Mouse (Mus musculus) c-Kit-negative CD71-positive TER-119-positive erythroid progenitor cells, embryonic 14.5 days (primary cell): ENCODE results near the gene Ccdc106.
"Not testable (repeated sequence)": the region's sequence is repeated elsewhere in the genome, so short reads cannot be mapped to it uniquely, and the experiment has no call there.

ENCODE experiments used
- DNase-seq: peaks from one replicate; pipeline ENCODE4 v3.0.0-alpha.2; 2013; ENCODE audit warnings: low read depth, low spot score

Gene Ccdc106

DNA sequence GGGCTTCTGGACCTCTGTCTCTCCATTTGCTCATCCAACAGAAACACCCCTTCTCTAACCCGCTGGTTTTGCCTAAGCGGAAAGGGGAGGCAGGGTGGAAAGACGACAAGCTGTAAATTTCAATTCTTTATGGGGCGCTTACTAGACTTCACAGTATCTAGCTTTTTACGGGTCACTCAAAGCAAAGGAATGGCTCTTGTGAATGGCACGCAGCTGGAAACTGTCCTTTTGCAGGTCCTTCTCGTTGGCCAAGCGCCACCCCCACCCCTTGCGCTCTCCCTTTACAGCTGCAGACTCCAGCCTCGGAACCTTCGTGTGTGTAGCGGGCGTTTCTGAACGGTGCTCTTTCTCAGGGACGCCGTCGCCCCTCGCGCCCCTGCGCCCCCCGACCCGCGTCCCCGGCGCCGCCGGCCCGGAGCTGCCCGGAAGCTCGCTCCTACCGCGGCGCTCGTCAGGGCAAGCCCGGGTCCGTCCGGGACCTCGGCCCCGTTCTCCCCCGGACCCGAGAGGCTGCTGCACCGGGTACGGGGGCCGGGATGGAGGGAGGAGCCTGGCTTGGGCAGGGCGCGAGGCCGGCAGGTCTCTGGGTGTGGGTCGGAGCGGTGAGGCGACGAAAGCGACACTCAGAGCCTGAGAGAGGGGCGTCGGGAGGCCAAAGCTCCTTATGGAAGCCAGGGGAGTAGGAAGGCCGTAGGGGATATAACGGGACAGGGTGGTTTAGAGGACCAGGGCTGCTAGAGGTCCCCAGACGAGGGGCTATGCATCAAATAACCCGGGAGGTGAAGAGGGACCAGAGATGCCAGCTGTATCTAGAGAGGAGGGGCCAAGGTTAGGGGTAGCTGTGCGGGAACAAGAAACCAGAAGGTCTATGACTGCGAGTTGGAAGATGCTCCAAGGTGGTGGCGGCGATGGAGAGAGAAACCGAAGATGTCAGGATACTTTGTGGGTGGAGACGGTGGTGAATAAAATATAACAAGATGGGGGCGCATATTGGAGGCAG lies 31.1 kb downstream of the Ccdc106 start, which contains the start of gene Zfp580:
TSS of gene Zfp580 (plus strand) at position 346 of the 1,000 bp plus-strand sequence.
- DNase-seq = no peak

DNA sequence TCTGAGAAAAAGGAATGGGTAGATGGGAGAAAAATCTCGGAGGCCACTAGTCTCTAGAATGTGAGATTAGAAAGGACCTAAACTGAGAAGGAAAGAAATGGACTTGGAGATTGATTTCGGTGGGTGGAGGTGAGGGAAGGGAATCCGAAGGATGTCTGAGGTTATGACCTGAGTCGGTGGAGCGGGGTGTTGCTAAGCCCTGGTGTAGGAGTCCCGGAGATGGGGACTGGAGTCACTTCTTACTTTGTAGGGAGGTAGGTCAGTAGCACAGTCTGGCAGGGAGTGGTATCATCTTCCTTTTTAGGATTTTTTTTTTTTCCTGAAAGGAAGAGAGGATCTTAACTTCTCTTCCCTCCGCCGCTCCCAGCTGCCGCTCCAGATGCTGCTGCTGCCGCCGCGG lies 32.1 kb downstream of the Ccdc106 start:
- DNase-seq = no peak

DNA sequence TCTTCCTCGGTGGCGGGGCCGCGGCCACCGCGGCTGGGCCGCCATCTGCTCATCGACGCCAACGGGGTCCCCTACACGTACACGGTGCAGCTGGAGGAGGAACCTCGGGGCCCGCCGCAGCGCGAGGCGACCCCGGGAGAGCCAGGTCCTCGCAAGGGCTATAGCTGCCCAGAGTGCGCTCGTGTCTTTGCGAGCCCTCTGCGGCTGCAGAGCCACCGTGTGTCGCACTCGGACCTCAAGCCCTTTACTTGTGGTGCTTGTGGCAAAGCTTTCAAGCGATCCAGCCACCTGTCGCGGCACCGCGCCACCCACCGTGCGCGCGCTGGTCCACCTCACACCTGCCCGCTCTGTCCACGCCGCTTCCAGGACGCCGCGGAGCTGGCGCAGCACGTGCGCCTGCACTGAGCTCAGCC lies 32.6 kb downstream of the Ccdc106 start:
- DNase-seq = no peak

DNA sequence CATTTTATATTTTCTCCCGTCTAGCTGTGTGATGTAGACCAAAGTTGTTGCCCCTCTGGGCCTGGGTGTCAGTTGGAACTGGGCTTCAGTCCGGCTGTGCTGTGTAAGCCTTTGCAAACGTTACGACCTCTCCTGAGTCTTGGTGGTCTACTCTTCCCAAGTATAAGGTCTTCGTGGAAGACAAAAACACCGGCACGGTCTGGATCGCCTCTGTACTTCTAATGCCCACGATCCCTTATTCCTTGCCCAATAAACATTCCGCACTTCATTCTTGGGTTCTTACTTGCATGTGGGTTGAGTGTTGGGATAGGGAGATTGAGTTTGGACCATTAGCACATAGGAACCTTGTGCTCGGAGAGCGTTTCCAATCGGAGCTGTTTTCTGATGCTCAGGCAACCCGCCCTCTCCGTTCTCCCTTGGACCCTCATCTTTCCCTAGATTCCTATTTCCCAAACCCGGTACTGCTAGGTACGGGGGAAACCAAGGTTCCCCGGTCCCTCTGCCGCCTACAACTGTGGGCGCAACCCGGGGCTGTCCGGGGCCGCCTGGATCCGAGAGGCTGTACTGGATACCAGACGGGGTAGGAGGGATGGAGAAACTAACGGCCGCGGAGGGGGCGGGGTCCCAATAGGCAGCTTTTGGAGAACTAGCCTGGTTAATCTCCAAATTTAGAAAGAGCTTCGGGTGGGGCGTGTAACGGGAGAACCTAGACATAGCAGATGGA lies 33.3 kb downstream of the Ccdc106 start:
- DNase-seq = no peak

DNA sequence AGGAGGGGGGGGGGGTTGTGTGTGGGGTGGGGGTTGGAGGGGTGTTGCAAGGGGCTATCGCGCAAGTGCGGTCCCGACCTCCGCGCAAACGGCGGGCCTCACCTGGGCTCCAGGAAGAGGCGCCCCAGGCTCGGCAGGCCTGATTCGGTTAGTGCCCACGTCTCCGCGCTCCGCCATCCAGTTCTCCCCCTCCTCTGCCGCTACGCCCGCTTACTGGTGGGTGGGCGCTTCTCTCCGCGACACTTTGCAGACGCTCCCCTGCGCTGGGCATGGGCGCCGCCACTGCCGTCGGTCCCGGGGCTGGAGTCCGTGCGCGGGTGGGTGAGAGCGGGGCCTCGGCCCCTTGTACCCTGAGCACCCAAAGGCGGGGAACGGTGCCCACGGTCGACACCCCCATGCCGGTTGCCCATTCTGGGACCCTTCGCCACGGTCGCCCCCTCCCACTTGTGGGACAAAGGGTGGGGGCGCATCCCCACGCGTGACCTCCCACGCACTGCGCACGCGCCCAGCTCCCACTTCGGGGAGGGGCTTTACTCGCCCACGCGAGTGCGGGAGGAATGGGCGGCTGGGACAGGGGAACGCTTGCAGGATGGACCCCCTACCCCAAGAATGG lies 36.4 kb downstream of the Ccdc106 start:
- DNase-seq = no peak

DNA sequence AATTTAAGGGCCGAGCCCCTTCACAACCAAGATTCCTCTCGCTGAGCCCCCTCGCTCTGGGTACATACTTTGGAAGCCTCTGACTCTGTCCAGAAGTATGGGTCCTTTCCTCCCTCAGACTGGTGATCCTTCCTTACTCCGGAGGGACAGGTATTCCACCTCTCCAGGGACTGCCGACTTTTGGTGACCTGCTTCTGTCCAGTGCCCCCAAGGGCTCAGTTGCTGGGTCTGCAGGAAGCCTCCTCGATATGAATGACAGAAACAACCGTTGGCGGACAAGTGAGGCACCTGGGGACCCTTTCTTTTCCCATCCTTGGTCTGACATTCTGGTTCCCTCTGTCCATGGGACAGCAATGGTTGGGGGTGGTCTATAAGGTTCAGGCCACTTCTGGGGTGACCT lies 37.0 kb downstream of the Ccdc106 start:
- no peak for DNase-seq

DNA sequence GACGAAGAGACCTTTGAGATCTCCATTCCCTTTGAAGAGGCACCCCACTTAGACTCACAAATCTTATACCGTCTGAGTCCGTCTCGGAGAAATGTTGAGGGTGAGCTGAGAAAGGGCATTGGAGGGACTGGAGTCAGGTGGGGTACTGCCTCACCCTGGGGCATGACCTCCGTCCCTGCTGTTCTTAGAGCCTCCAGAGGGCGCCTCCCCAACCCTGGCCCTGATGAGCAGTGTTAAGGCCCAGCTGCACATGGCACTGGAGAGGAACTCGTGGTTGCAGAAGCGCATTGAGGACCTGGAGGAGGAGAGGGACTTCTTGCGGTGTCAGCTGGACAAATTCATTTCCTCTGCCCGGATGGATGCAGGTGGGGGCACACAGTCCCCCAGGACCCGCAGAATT lies 37.5 kb downstream of the Ccdc106 start:
- no peak for DNase-seq

DNA sequence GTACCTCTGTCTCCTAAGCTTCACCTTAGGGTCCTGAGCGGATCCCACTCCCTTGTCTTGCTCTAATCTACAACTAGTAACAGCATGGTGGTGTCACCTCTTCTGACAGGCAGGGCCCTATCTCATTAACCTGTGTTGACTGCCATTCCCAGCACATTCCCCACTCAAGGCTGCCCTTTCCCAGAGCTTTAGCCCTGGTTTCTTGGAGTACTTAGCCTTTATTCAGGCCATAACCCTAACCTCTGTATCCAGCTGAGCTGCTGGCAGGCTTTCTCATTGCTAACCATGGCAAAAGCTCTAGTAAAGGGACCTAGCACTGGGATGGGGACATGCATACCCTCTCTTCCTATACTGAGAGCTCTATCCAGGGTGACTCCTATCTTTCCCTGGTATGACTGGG lies 38.3 kb downstream of the Ccdc106 start:
- DNase-seq = no peak

DNA sequence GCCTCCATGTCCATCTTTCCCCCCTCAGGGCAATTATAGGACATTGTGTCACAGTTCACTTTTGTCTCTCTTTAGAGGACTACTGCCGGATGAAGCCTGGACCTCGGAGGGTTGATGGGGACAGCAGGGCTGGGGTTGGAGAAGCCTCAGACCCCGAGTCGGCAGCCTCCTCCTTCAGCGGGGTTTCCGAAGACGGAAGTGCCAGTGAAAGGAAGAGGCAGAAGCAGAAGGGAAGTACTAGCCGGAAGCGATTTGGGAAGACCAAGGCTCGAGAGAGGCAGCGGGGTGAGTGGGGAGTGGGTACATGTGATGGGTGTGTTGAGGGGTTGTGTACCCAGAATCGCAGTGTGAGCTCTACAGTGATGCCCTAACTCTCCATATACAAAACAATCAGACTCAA lies 39.1 kb downstream of the Ccdc106 start:
- DNase-seq = no peak

DNA sequence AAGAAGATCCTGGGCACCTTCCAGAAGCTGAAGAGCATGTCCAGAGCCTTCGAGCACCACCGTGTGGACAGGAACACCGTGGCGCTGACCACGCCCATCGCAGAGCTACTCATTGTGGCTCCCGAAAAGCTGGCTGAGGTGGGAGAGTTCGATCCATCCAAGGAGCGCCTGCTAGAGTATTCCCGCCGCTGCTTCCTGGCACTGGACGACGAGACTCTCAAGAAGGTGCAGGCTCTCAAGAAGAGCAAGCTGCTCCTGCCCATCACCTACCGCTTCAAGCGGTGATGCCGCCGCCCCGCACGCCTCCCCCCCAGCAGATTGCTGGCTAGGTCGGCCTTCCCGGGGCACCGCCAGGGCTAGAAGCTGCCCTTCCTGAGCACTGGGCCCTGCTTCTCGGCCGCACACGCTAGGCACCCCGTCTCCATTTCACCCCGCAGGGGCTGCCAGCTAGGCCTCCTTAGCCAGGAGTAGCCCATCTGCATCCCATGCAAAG lies 39.9 kb downstream of the Ccdc106 start:
- no peak for DNase-seq

DNA sequence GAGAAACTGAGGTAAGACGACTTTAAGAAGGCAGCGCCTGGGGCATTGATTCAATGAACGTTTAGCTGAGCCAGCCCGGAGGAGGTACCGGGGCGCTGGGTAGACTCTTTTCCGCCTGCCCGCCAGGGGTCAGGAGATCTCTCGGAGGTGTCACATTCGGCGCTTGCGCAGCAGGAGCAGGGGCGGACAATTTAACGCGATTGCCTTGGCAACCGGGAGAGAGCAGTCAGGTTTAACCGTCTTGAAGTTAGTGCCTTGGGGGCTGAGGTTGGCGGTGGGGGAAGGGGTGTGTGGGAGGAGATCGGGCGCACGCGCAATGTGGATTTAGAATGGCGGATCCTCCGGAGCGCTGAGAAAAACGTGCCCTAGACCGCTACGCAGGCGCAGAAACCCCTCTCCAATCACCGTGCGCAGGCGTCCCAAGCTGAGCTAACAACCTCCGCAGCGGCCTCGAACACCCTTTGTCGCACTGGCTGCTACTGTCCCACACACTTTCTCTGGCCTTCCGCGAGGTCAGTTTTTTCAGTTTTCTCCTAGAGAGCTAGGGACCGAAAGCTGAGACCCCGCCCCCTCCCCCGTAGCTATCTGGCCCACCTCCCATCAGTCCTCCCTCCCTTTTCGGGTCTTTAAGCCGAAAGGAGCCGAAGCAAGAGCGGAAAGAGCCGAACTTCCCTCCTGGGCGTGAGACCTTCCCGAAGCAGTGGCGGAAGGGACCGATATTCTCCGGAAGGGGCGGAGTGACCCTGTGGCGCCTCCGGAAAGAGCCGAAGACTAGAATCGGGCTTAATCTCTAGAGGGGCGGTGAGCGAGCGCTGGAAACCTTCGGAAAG lies 40.8 kb downstream of the Ccdc106 start:
- DNase-seq = peak; percentile 92

DNA sequence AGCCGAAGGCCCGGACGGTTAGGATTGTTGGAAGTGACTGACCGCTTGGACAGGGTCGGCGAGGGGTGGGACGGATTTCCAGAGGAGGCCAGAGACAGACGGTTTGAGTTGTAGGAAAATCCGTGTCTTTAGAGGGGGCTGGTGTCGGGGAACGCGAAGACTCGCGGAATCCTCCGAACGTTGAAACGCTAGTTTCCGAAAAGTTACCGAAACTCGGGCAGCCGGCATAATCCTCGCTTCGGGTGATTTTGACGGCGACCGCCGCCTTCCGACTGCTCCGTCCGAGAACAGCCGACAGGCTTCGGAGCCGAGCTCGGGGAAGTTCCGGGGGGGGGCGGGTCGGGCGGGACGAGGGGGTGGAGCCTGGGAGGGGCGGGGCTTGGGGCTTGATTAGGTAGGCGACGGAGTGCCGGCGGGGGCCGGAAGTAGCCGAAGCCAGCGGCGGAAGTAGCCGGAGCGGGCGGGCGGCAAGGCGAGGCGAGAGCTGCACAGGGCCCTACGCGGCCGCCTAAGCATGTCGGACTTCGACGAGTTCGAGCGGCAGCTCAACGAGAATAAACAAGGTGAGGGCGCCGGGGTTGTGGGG lies 41.5 kb downstream of the Ccdc106 start, which contains the start of gene U2af2:
TSS of gene U2af2 (plus strand) at position 370 of the 586 bp plus-strand sequence.
- peak; percentile 76 for DNase-seq

DNA sequence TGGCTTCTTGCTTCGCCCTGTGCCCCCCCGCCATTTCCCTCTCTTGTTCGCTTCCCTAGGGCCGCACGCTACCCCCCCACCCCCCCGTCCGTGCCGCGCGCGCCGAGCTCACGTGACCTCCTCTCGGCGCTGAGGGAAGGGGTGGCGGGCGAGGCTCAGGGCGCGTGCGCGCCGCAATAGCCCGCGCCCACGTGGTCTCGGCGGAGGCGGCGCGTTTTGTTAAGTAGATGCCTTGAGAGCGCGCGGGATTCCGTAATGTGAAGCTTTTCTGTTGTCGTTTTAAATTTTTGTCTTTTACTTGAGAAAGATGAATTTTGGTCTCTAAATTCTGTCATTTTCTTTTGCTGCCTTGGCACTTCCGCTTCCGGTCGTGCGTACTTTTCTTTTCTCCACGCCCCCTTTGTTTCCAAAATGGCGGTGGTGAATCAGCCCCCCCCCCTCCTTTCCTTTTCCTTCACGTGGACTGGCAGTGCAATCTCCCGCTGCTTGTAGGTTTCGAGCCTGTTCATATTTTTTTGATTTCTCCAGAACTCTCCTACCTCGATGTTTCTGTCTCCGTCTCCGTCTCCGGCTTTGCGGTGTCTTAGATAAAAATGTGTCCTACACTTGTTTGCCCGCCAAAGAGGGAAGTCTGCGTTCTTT lies 42.1 kb downstream of the Ccdc106 start:
- no peak for DNase-seq

DNA sequence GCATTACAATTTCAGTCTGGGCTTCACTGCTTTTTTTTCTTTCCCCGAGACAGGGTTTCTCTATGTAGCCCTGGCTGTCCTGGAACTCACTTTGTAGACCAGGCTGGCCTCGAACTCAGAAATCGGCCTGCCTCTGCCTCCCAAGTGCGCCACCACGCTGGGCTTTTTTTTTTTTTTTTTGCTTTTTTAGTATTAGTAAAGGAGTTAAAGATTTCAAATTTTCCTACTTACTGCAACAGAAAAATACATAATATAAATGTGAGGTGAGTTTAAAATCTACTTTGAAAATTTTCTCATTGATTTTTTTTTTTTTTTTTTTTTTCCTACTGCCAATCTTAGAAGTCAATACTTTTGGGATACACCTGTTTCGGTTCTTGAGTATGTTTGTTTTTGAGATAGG lies 44.5 kb downstream of the Ccdc106 start:
- DNase-seq = no peak

DNA sequence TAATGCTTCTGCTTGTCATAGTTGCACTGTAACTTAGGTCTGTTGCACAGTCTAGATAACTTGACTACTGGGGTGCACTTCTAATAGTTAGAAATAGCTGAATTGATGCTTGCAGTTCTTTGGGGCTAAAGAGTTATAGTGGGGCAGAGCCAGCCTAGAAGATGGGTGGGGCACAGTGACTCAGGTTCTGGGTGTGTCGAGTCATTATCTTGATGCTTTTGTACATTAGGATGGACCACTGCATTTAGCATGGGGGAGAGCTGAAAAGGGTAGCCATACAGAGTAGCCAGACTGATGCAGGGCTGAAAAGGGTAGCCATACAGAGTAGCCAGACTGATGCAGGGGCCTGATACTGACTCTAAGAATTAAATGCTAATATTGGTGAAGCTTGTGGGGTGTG lies 53.2 kb downstream of the Ccdc106 start:
- no peak for DNase-seq

DNA sequence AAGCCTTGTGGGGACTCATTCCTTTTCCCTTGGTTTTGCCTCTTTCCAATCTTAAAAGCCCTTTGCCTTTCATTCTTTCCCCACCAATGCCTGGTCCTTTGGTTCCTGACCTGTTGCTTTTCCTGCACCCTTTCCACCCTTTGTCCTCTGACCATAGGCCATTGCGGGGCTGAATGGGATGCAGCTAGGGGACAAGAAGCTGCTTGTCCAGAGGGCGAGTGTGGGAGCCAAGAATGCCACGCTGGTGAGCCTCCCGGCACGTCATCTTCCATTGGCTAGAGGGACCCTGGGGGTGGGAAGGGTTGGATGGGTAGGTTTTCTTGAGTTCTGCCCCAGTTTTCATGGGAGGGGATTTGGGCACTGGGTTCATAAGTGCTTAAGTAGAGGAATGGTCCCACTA lies 54.6 kb downstream of the Ccdc106 start:
- no peak for DNase-seq

DNA sequence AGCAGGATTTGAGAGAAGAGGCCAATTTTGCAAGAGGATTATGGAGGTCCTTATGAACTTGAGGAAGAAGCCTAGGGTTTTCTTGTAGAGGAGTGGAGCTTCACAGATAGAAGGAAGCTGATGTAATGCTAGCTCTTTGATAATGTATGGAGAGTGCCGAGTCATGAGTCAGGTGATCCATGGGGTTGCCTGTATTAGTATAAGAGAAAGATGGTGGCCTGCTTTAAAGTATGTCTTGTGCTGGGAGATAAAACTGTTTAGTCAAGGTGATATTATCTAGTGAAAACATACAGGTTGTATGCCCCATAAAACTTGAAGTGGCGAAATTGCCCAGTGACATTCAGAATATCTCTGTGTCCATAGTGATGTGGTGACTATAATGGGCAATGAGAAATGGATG lies 56.6 kb downstream of the Ccdc106 start:
- DNase-seq = no peak

DNA sequence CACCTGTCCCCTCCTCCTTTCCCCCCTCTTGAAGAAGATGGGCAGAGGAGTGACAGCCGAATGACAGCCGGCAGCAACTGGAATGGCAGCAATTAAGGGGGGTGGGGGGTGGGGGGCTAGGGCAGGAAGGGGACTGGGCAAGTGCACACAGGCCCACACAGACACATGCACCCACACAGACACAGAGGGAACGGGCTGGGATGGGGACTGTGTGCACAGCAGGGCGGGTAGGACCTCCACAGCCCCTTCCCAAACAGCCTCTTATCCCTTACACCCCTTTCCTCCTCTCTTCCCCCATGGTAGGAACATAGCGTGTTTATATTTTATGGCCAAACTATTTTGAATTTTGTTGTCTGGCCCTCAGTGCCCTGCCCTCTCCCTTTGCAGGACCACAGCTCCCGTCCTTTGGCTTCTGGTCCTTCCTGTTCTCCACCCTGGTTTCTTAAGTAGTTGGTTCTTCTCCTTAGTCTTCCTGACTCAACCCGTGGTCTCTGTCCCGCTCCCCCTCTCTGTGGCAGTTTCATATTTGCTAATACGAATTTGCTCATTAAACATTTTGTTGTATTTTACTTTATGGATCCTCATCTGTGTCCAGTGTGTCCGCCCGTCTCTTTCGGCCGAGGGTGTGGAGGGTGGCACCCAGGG lies 59.1 kb downstream of the Ccdc106 start:
- DNase-seq = not testable (repeated sequence)

DNA sequence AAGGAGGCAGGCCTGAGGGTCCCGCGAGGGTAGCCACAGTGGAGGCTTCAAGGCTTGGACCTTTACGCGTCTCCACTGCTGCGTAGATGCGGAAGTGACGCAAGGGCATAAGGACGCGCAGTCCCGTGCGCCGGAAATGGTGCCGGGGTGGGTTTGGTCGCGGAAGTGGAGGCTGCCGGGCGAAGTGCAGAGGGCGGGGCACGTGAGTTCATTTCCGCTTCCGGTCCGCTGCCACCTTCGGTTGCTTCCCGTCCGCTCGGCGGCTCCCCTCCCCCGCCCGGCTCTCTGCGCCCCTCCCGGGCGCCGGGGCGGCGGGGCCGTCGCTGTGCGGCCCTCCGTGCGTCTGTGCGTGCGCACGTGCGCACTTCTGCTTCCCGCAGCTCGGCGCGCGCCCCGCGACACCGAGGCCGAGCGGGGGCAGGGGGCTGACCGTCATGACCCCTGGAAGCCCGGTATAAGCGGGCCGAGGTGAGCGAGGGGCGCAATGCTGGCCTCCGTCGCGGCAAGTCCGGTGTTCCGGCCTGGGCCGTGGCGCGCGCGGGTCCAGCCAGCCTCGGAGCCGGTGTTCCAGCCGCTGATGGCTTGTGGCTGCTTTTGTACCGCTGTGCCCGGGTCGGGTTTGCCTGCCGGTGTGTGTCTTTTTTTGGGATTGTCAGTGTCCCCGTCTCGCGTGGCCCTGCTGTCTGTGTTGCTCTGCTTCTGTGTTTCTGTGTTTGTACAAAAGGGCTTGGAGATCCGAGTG lies 59.8 kb downstream of the Ccdc106 start, which contains the start of gene Epn1:
TSS of gene Epn1 (plus strand) at position 226 of the 742 bp plus-strand sequence.
- DNase-seq = peak; percentile 84
